Comparison of ENCODE assay signal across 28 mouse cellular contexts in the genomic region with DNA sequence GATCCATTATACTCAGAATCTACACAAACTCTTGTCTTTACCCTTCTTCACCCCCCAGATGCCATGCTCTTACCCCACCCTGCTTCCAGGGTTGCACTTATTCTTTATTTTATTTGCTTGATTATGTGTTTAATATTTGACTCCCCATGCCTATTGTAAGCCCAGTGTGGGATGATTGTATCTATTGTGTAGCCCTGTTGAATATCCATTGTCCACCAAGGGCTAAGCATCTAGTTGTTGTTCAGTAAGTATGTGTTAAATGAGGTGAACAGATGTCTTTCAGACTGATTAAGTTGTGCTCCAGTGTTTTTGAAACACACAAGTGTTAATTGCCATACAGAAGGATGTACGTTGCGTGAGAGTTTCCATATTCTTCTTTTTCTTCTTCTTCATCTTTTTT. TPM values are rescaled to one million over a fixed set of nuclear protein-coding genes. Genes with fewer than 3 reads are reported as not detected.
"Had no signal": no experiment of that assay in that cellular context is flagged by ENCODE, and none has a peak within 500 bp of the region (broad histone marks: within the 10 kb centered on the region; RNA-seq: fewer than 3 reads in every experiment).

No protein-coding gene starts in this region.

- H3K9me3 ChIP-seq: heart, embryonic 10.5 days; heart, embryonic 12.5 days; hindbrain, embryonic 13.5 days; hindbrain, embryonic 15.5 days; kidney, embryonic 15.5 days; limb, embryonic 13.5 days; limb, embryonic 15.5 days; liver, embryonic 12.5 days had no signal

- H3K4me2 ChIP-seq: heart, embryonic 12.5 days; hindbrain, embryonic 13.5 days; hindbrain, embryonic 15.5 days; kidney, embryonic 15.5 days; limb, embryonic 13.5 days; limb, embryonic 15.5 days; liver, embryonic 12.5 days had no signal

- DNase-seq: gastrocnemius, adult 2 months; gastrocnemius, postnatal 10 days; gastrocnemius, postnatal 25 days; heart, adult 18-20 months; heart, postnatal 14 days; heart, postnatal 36 days; kidney, adult 11 months; kidney, adult 2 months; kidney, adult 9 months; kidney, postnatal 14 days; kidney, postnatal 36 days; layer of hippocampus, postnatal 36 days; left cerebral cortex, postnatal 4 days had no signal

- H3K4me1 ChIP-seq: limb, embryonic 15.5 days; liver, embryonic 12.5 days had no signal

- ATAC-seq: hindbrain, postnatal 0 days; intestine, embryonic 16.5 days; liver, embryonic 12.5 days had no signal

- H3K36me3 ChIP-seq: heart, embryonic 10.5 days; heart, embryonic 12.5 days; hindbrain, embryonic 13.5 days; hindbrain, embryonic 15.5 days; kidney, embryonic 15.5 days; limb, embryonic 13.5 days; limb, embryonic 15.5 days; liver, embryonic 12.5 days had no signal

- H3K27ac ChIP-seq: gastrocnemius, adult 2 months; heart, embryonic 10.5 days; hindbrain, embryonic 13.5 days; hindbrain, embryonic 15.5 days; hindbrain, postnatal 0 days; kidney, embryonic 15.5 days; kidney, postnatal 0 days; layer of hippocampus, adult 2 months; limb, embryonic 13.5 days; limb, embryonic 15.5 days; liver, embryonic 12.5 days; liver, embryonic 14.5 days had no signal

- H3K9ac ChIP-seq: heart, embryonic 12.5 days; hindbrain, embryonic 13.5 days; hindbrain, embryonic 15.5 days; kidney, embryonic 15.5 days; limb, embryonic 13.5 days; limb, embryonic 15.5 days; liver, embryonic 12.5 days; liver, embryonic 14.5 days had no signal

- H3K4me3 ChIP-seq: gastrocnemius, adult 2 months; heart, embryonic 10.5 days; heart, embryonic 12.5 days; hindbrain, embryonic 13.5 days; hindbrain, embryonic 15.5 days; kidney, embryonic 15.5 days; layer of hippocampus, adult 2 months; limb, embryonic 13.5 days; limb, embryonic 15.5 days; liver, embryonic 12.5 days had no signal

- H3K27me3 ChIP-seq: heart, embryonic 12.5 days; hindbrain, embryonic 13.5 days; hindbrain, embryonic 15.5 days; kidney, embryonic 15.5 days; limb, embryonic 13.5 days; limb, embryonic 15.5 days; liver, embryonic 12.5 days had no signal

RNA-seq across cellular contexts. Expression of gene Adgrl3, which starts 44.1 kb away (rescaled TPM):
- total RNA-seq: granulocyte monocyte progenitor cell, adult 5-6 weeks; hematopoietic stem cell, adult 5-6 weeks had no signal
